Mouse (Mus musculus): ENCODE data around the gene Rmnd5b. TPM values are rescaled to one million over a fixed set of nuclear protein-coding genes. Genes with fewer than 3 reads are reported as not detected.

The Rmnd5b gene
- polyA plus RNA-seq, 1 experiment from 2014 or later = 34.4 TPM

DNA sequence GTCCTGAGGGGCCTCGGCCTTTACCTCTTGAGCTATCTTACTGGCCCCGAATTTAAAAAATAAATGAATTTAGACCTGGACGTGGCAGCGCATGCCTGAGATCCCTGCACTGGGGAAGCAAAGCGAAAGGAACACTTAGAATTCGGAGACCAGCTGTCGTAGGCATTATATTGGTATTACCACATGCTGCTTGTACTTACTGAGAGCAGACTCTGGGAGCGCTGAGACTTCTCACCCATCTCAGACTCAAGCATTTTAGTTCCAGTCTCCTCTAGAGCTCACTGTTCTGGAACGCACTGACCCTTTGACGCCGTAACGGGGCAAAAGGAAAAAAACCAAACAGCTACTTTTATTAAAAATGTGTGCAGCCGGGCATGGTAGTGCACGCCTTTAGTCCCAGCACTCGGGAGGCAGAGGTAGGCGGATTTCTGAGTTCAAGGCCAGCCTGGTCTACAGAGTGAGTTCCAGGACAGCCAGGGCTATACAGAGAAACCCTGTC, 26.2 kb upstream of the Rmnd5b start:
- H3K27me3 ChIP-seq (replicated peaks) = no peaks in the 10 kb centered on the region
- no peaks in the 10 kb centered on the region for H3K36me3 ChIP-seq
- no peak overlapping the region for H3K4me2 ChIP-seq
- peaks cover 7% of the 10 kb centered on the region; the same call in 1 of the 2 replicates for H3K4me1 ChIP-seq
- H3K9me3 ChIP-seq (replicated peaks) = no peaks in the 10 kb centered on the region
- ATAC-seq = no peak
- no peak overlapping the region for H3K27ac ChIP-seq
- 75% methylated on average over 16 of the region's 16 CpGs for WGBS (ENCODE audit: insufficient replicate concordance)
- H3K4me3 ChIP-seq = no peak overlapping the region
- H3K9ac ChIP-seq = no peak overlapping the region

GRCm38 (mm10) chr11:51658705-51659104, 23.0 kb upstream of the Rmnd5b start:
- Histone ChIP-seq H3K4me2 (no peak overlapping the region), H3K27me3 (replicated peaks) (peaks cover 7% of the 10 kb centered on the region; the same call in 1 of the 2 replicates), H3K9ac (no peak overlapping the region), H3K36me3 (no peaks in the 10 kb centered on the region), H3K9me3 (replicated peaks) (no peaks in the 10 kb centered on the region), H3K4me1 (peaks cover 7% of the 10 kb centered on the region; the same call in 1 of the 2 replicates), H3K27ac (no peak overlapping the region), H3K4me3 (no peak overlapping the region)
- ATAC-seq = no peak
- 56% methylated on average over 6 of the region's 6 CpGs for WGBS (ENCODE audit: insufficient replicate concordance)

- ATAC-seq = no peak
- peaks cover 10% of the 10 kb centered on the region; the same call in 1 of the 2 replicates for H3K27me3 ChIP-seq (replicated peaks)
- H3K36me3 ChIP-seq = no peaks in the 10 kb centered on the region
- no peak overlapping the region for H3K4me3 ChIP-seq
- no peak overlapping the region for H3K27ac ChIP-seq
- H3K9me3 ChIP-seq (replicated peaks) = no peaks in the 10 kb centered on the region
- no peak overlapping the region for H3K4me2 ChIP-seq
- 46% methylated on average over 7 of the region's 7 CpGs for WGBS (ENCODE audit: insufficient replicate concordance)
- peaks cover 7% of the 10 kb centered on the region; the same call in 1 of the 2 replicates for H3K4me1 ChIP-seq
- no peak overlapping the region for H3K9ac ChIP-seq
These were observed 22.6 kb upstream of the Rmnd5b start for GRCm38 (mm10) chr11:51658291-51658690.

- Histone ChIP-seq H3K27me3 (replicated peaks) (peaks cover 21% of the 10 kb centered on the region), H3K4me1 (peaks cover 7% of the 10 kb centered on the region; the same call in 1 of the 2 replicates), H3K4me2 (no peak overlapping the region), H3K9ac (0 out of 2 replicates have a peak overlapping the region, but pooled peaks have one; percentile 1), H3K36me3 (no peaks in the 10 kb centered on the region), H3K27ac (no peak overlapping the region), H3K4me3 (no peak overlapping the region), H3K9me3 (replicated peaks) (no peaks in the 10 kb centered on the region)
- WGBS (ENCODE audit: insufficient replicate concordance) = 77% methylated on average over 10 of the region's 10 CpGs
- ATAC-seq = no peak
These were observed 21.3 kb upstream of the Rmnd5b start for GRCm38 (mm10) chr11:51656798-51657521.

DNA sequence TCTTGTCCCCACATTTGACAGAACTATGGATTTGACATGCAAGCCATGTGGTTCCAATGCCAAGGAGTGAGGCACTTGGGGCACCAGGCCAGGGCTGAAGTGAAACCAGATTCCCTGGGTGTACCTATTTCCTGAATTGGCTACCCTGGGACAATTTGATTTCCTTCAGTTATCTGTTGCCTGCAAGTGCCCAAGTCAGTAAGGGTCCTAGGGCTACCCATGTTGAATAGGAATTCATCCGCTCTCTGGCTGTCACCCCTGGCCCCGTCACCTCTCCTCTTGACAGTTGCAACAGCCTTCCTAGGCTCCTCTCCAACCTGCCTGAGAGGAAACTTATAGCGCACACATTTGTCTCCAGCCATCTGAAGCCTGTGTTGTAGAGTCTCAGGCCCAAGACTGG, 19.2 kb upstream of the Rmnd5b start:
- no peak overlapping the region for H3K4me3 ChIP-seq
- no peak overlapping the region for H3K4me2 ChIP-seq
- no peak overlapping the region for H3K9ac ChIP-seq
- H3K36me3 ChIP-seq = no peaks in the 10 kb centered on the region
- no peak overlapping the region for H3K27ac ChIP-seq
- H3K9me3 ChIP-seq (replicated peaks) = no peaks in the 10 kb centered on the region
- WGBS (ENCODE audit: insufficient replicate concordance) = 86% methylated on average over 3 of the region's 3 CpGs
- H3K4me1 ChIP-seq = peaks cover 20% of the 10 kb centered on the region
- ATAC-seq = no peak
- H3K27me3 ChIP-seq (replicated peaks) = peaks cover 41% of the 10 kb centered on the region

- H3K9ac ChIP-seq = no peak overlapping the region
- H3K9me3 ChIP-seq (replicated peaks) = no peaks in the 10 kb centered on the region
- no peak overlapping the region for H3K4me2 ChIP-seq
- 72% methylated on average over 6 of the region's 6 CpGs for WGBS (ENCODE audit: insufficient replicate concordance)
- peaks cover 29% of the 10 kb centered on the region for H3K4me1 ChIP-seq
- ATAC-seq = no peak
- H3K4me3 ChIP-seq = no peak overlapping the region
- H3K36me3 ChIP-seq = no peaks in the 10 kb centered on the region
- no peak overlapping the region for H3K27ac ChIP-seq
- H3K27me3 ChIP-seq (replicated peaks) = peaks cover 53% of the 10 kb centered on the region
These were observed 18.0 kb upstream of the Rmnd5b start for GRCm38 (mm10) chr11:51653736-51654135.

- Histone ChIP-seq H3K9me3 (replicated peaks) (no peaks in the 10 kb centered on the region), H3K4me3 (no peak overlapping the region), H3K27ac (no peak overlapping the region), H3K36me3 (no peaks in the 10 kb centered on the region), H3K4me2 (no peak overlapping the region), H3K4me1 (peaks cover 28% of the 10 kb centered on the region), H3K9ac (no peak overlapping the region), H3K27me3 (replicated peaks) (peaks cover 61% of the 10 kb centered on the region)
- ATAC-seq = no peak
- 71% methylated on average over 4 of the region's 4 CpGs for WGBS (ENCODE audit: insufficient replicate concordance)
These were observed 17.3 kb upstream of the Rmnd5b start for GRCm38 (mm10) chr11:51652889-51653418.

DNA sequence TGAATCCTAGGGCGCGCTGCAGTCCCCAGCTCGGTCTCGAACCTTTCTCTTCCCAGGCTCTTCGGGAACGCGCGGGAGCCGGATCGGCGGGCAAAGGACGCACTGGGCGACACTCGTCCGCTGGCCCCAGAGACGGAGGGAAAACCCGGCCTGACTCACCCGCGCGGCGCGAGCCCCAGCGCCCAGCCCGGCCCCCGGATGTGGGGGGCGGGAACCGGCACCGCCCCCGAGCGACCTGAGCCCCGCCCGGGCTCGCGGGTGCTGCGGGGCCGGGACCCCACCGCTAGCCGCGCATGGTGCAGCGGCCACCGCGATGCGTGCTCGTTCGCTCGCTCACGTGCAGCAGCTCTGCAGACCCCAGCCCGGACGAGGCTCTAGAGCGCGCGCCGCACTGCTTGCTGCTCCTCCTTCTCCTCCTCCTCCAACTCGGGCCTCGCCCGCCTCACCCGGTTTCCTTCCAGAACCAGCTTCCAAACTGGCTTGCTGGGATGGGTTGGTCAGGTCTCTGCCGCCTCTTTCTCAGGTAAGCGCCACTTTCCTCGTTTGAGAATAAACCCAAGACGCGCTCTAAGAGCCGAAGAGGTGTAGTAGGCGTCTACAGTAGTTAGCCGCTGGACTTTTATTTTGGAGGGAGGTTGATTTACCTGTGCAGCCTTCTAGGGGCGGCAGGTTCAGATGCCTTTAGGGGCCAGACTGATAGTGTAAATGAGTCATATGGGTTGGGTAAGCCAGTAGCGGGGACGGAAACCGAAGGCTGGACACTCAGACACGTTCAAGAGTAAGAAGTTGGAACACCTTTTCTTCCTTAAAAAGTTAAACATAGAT, 15.2 kb upstream of the Rmnd5b start, which contains the start of the genes N4bp3 and D930048N14Rik:
Gene N4bp3, minus strand, starts transcription at position 152 of the 825 bp plus-strand sequence.
Gene D930048N14Rik, plus strand, starts transcription at position 264 of the 825 bp plus-strand sequence.
- under 1% methylated on average over 67 of the region's 70 CpGs for WGBS (ENCODE audit: insufficient replicate concordance)
- Histone ChIP-seq H3K9ac (peak within 1 kb of the TSS; percentile 54), H3K27me3 (replicated peaks) (peaks cover 73% of the 10 kb centered on the region), H3K4me2 (peak within 1 kb of the TSS; percentile 89), H3K9me3 (replicated peaks) (no peaks in the 10 kb centered on the region), H3K4me3 (peak within 1 kb of the TSS; percentile 63), H3K36me3 (no peaks in the 10 kb centered on the region), H3K27ac (no peak within 1 kb of the TSS), H3K4me1 (peaks cover 41% of the 10 kb centered on the region)
- peak; percentile 58 for ATAC-seq

DNA sequence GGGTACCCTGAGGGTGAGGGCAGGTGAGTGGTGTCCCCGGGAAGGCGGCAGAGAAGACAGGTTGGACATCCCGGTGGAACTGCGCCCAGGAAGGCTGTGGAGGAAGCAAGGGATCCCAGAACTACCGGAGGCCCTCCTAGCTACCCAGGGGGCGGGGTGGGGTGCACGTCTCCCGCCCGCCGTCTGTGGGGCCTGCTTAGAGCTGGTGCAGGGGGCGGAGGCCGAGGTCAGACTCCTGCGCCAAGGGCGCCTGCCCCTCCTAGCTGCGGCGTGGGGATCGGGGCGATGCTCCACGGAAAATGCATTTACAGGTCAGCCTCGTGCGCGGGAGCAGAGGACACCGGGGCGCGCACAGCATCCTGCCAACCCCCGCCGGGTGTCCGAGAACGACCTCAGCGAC, 14.6 kb upstream of the Rmnd5b start:
- Histone ChIP-seq H3K4me1 (peaks cover 41% of the 10 kb centered on the region), H3K27me3 (replicated peaks) (peaks cover 73% of the 10 kb centered on the region), H3K9me3 (replicated peaks) (no peaks in the 10 kb centered on the region), H3K4me2 (peak overlapping the region; percentile 89), H3K4me3 (peak overlapping the region; percentile 63), H3K27ac (no peak overlapping the region), H3K36me3 (no peaks in the 10 kb centered on the region), H3K9ac (peak overlapping the region; percentile 54)
- no peak for ATAC-seq
- 1% methylated on average over 30 of the region's 30 CpGs for WGBS (ENCODE audit: insufficient replicate concordance)

DNA sequence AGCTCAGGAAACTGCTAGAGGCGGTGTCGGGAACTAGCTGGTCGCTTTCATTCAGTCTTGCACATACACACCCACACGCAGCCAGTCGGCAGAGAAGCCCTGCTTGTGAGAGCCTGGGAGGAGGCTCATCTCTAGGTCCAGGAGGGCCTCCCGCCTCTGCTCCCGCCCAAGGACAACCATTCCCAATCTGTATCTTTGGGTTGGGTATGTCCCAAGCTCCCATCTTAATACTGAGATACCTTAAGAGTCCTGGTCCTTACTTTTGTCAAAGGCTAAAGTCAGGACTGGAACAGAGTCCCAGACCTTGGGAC, 14.1 kb upstream of the Rmnd5b start:
- peaks cover 41% of the 10 kb centered on the region for H3K4me1 ChIP-seq
- no peaks in the 10 kb centered on the region for H3K36me3 ChIP-seq
- no peak overlapping the region for H3K27ac ChIP-seq
- H3K4me2 ChIP-seq = peak overlapping the region; percentile 89
- no peaks in the 10 kb centered on the region for H3K9me3 ChIP-seq (replicated peaks)
- H3K9ac ChIP-seq = peak overlapping the region; percentile 54
- peaks cover 73% of the 10 kb centered on the region for H3K27me3 ChIP-seq (replicated peaks)
- WGBS (ENCODE audit: insufficient replicate concordance) = 2% methylated on average over 7 of the region's 7 CpGs
- no peak for ATAC-seq
- peak overlapping the region; percentile 63 for H3K4me3 ChIP-seq

DNA sequence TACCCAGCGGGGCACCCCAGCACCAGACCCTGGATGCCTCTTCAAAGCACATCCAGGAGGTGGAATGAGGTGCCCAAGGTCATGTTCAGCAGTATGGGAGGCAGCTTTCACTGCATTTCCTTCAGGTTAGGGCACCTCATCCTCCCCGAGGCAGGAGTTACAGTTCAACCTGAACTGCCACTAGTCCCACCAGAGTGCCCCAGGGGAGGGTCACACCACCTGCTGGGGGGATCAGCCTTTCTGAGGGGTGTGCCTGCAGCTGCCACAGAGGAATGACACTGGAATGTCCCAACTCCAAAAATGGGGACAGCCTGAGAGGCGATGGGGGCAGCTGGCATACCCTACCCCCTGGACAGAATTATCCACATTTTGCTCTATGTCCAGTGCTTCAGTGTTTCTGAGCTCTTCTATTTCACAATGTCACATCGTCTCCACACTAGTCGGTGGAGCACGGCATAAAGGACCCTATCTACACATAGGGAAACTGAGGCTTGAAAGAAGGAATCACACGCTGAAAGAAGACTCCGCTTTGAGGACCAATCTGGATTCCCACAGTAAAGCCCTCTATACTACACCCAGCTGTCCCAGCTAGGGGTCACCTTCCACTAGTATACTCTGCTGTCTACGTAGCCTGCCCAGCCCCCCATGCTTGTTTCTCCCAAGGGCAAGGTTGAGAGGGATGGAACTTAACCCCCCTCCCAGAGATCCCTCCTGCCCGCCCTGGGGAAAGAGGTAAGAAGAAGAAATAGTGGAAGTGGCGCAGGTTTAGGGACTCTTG, 13.6 kb upstream of the Rmnd5b start:
- Histone ChIP-seq H3K27ac (no peak overlapping the region), H3K4me2 (peak overlapping the region; percentile 89), H3K4me3 (peak overlapping the region; percentile 63), H3K4me1 (peaks cover 41% of the 10 kb centered on the region), H3K36me3 (no peaks in the 10 kb centered on the region), H3K9me3 (replicated peaks) (no peaks in the 10 kb centered on the region), H3K9ac (peak overlapping the region; percentile 54), H3K27me3 (replicated peaks) (peaks cover 73% of the 10 kb centered on the region)
- 32% methylated on average over 11 of the region's 11 CpGs for WGBS (ENCODE audit: insufficient replicate concordance)
- ATAC-seq = no peak

All from liver, embryonic 12.5 days (tissue).